Mouse (Mus musculus) layer of hippocampus, adult 8-10 months (tissue): ENCODE data around the gene Krtap28-10. TPM values are rescaled to one million over a fixed set of nuclear protein-coding genes. Genes with fewer than 3 reads are reported as not detected.
"Not testable (repeated sequence)": the region's sequence is repeated elsewhere in the genome, so short reads cannot be mapped to it uniquely, and the experiment has no call there.

Experiments used
- DNase-seq, 2 experiments: peaks; one replicate each; pipeline ENCODE4 v3.0.0; 2022; ENCODE audit warnings: low spot score in 2 of 2
- total RNA-seq, 4 experiments: library from RNA; stranded (reverse); gene quantifications; 2 replicates each; pipeline ENCODE4 v1.2.4; 2022

The Krtap28-10 gene
- total RNA-seq, 4 experiments from 2014 or later: not detected

DNA sequence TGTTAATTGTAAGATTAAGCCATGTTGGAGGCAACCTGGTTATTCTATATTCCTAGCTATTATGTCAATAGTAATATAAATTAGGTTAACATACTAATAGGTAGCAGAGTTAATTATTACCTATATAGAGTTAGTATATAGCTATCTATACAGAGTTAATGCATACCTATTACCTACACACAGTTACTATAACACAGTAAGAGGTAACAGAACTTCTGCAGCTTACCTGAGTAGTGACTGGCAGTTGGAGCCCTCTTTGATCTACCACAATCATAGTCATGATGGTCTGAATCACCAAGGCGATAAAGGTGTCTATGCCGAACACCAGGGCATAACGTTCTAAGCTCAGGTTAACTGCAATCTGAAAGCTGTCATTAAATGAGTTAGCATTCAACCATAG, 27.8 kb downstream of the Krtap28-10 start:
- no peak for DNase-seq

DNA sequence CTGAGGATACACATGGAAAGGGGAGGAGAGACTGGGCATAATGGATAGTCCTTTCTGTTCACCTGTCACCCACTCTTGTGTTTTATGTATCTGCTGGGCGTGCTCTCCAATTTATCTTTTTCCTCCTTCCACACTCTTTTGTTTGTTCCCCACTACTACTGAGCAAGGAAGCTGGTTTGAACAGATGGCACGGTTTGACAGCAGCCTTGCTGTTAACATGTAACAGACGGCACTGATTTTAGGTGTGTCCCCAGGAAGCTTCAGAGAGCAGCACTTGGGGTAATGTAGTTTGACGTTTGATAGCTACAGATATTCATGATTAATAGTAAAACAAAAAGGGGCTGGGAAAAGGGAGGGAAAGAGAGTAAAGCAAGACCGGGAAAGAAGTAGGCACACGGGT, 34.8 kb downstream of the Krtap28-10 start:
- DNase-seq: no peak

DNA sequence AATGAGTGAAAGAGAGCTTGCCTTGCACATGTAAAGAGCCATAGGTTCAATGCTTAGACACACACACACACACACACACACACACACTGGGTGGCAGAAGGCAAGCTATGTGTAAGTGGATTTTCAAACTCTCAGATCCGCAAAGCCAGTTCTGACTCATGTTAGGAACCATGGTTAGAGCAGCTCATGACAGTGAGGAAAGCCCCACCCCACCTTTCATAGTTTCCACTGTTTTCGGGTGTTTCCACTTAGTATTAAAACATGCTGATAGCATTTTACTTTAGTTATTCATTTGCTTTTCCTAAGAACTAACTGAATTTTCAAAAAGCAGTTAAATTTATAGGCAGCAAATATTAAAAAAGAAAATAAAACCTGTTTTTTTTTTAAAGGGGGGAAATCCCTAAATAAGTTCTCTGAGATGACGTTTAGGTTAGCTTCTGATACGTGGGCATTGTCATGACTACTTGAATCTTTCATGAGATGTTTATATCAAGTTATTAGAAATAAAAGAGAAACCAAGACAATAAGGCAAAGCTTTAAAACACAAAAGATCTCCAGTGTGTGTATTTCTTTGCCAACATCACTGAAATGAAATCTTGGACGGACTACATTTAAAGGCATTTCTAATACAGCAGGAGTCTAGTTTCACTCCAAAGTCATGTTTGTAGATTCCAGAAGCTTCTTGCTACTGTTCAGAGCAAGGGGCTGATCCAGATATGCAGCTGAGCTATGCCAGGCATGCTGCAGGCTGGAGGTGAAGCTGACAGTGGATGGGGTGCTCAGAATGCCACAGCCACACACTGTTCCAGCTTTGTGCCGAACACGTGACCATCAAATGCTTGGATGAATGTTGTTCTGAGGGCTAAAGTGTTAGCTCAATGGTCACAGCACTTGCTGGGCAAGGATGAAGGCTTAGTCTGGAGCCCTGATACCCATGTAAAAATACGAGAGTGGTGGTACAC, 35.8 kb downstream of the Krtap28-10 start:
- DNase-seq: no peak

GRCm38 (mm10) chr1:83000306-83000705, 42.0 kb downstream of the Krtap28-10 start, which contains the start of gene Gm47959:
Gm47959 (plus strand) TSS chr1:83000548.
- not testable (repeated sequence) for DNase-seq

- DNase-seq: no peak
Observed at GRCm38 (mm10) chr1:82993947-82994346, 48.3 kb downstream of the Krtap28-10 start.

- DNase-seq: no peak
Observed at GRCm38 (mm10) chr1:82992093-82992492, 50.2 kb downstream of the Krtap28-10 start.

DNA sequence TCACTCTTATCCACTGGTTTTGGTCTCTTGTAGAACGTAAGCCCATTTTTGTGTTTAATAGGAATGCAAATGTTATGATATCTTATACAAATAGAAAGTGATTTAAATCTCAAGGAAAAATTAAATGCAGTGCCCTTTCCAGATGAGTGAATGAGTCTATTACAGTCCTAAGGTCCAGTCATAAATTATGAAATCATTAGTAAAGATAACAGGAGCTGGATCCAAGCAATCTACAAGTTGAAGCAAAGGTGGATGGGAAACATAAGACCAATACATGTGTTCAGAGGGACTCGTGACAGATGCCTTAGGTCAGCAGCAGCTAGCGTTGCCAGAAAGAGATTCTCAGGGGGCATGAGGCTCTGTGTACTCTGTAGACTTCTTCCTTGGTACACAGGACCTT, 50.7 kb downstream of the Krtap28-10 start:
- DNase-seq: no peak

Other genes with a start within 250 kb of the Krtap28-10 start
- gene Agfg1, start 203.0 kb downstream of the Krtap28-10 start, total RNA-seq: 10 to 100 TPM; 61.6 to 70.6 (median 67.7) TPM
- gene A030005L19Rik, start 129.2 kb downstream of the Krtap28-10 start, total RNA-seq: 1 to 10 TPM in 1 of 4 experiments, under 1 TPM in 1, not detected in 2; 0.70 to 1.6 TPM
- gene A030014E15Rik, start 117.6 kb downstream of the Krtap28-10 start, total RNA-seq: not detected
- gene Gm6217, start 111.1 kb downstream of the Krtap28-10 start, total RNA-seq: not detected
- not detected for gene A030003K21Rik, start 99.1 kb downstream of the Krtap28-10 start, total RNA-seq
- gene Gm7544, start 86.5 kb downstream of the Krtap28-10 start, total RNA-seq: not detected
- gene Gm47955, start 82.2 kb downstream of the Krtap28-10 start, total RNA-seq: not detected
- not detected for gene Gm47959, start 41.9 kb downstream of the Krtap28-10 start, total RNA-seq
- gene Slc19a3, start 4.0 kb downstream of the Krtap28-10 start, total RNA-seq: 1 to 10 TPM; 1.4 to 2.3 (median 1.6) TPM
- gene Gm47969, start 2.5 kb upstream of the Krtap28-10 start, total RNA-seq: not detected
- not detected for gene A030005K14Rik, start 16.9 kb upstream of the Krtap28-10 start, total RNA-seq
- under 1 TPM in 1 of 4 experiments, not detected in 3; 0.33 TPM for gene Krtap28-13, start 18.4 kb upstream of the Krtap28-10 start, total RNA-seq
- gene Ccl20, start 74.3 kb upstream of the Krtap28-10 start, total RNA-seq: not detected
- gene Daw1, start 117.3 kb upstream of the Krtap28-10 start, total RNA-seq: 1 to 10 TPM in 2 of 4 experiments, under 1 TPM in 2; 0.66 to 1.6 (median 1.1) TPM